Comparison of ENCODE assay signal across 8 mouse cellular contexts in the genomic region with DNA sequence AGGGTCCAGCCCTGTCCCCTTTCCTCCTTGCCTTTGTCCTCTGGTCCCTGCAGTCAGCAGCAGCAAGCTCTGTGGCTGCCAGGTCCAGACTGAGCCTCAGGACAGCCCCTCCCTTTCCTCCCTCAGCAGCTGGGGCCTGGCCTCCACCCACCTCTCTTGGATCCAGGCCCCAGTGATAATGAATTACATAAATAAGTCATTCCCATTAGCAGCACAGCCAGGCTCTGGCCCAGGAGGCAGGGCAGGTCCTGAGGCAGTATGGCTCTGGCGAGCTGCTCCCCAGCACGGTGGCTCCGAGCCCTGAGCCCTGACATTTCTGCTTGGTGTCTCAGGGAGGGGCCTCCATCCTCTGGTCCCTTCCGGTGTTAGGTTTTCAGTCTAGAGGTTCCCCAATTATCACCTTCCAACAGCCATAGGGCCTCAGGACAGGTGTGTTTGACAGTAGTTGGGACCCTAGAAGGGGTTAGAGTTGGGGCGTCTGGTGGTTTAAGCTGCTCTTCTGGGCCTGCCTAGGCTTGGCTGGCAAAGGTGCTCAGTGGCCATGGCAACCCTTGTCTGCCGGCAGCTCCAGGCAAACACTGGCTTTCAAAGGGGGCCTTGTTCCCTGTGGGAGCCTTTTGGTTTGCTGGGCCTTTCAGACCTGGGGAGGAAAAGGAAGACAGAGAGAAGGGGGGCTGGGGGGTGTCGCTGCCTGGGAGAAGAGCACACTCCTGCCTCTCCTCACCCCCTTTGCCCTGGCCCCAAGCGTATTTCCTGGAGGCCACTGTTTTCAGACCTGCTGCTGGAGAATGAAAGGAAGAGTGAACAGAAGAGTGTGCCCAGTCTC. TPM values are rescaled to one million over a fixed set of nuclear protein-coding genes. Genes with fewer than 3 reads are reported as not detected.
DNase-seq lines count a peak whose midpoint lies in the region; ATAC-seq and TF ChIP-seq lines count a peak whose summit lies in the region.

No protein-coding gene starts in this region.

- peak; percentile 91 for ATAC-seq in cerebellum, adult (ENCODE audit: insufficient number of reproducible peaks, low FRiP score, low TSS enrichment)
- ATAC-seq in forebrain, embryonic 14.5 days = peak; percentile 91
- ATAC-seq in erythroblast, adult 5-6 weeks (replicated peaks; ENCODE audit: low FRiP score, poor library complexity, severe bottlenecking) = no peak

- TF ChIP-seq POLR2A in lung, adult 2 months (IDR thresholded peaks at IDR 0.05; ENCODE audit: borderline replicate concordance, extremely low read depth, low read depth, low read length) = peak; percentile 85; the same call in 1 of the 2 replicates

- TF ChIP-seq CTCF in lung, adult 2 months (IDR thresholded peaks at IDR 0.05; ENCODE audit: insufficient read depth, low read length) = no peak

- peak overlapping the region; percentile 49 for H3K9ac ChIP-seq in forebrain, embryonic 14.5 days (ENCODE audit: low read length)

- peak overlapping the region; percentile 96 for H3K27ac ChIP-seq in forebrain, embryonic 14.5 days (ENCODE audit: low read depth, low read length)

- 2% methylated on average over 8 of the region's 8 CpGs for WGBS in forebrain, embryonic 14.5 days
- 18% methylated on average over 8 of the region's 8 CpGs for WGBS in lung, adult 2 months

- H3K36me3 ChIP-seq in forebrain, embryonic 14.5 days (ENCODE audit: control insufficient read depth, insufficient read depth, low read length) = no peaks in the 10 kb centered on the region

- H3K4me3 ChIP-seq in forebrain, embryonic 14.5 days (ENCODE audit: low read depth, low read length) = no peak overlapping the region
- no peak overlapping the region for H3K4me3 ChIP-seq in lung, adult 2 months (replicated peaks; ENCODE audit: extremely low read depth, low read depth, low read length)

- no peaks in the 10 kb centered on the region for H3K9me3 ChIP-seq in forebrain, embryonic 14.5 days (replicated peaks; ENCODE audit: control insufficient read depth, low read length)

- H3K4me1 ChIP-seq in forebrain, embryonic 14.5 days (ENCODE audit: control insufficient read depth, insufficient read depth, low read length) = peaks cover 61% of the 10 kb centered on the region
- peaks cover 30% of the 10 kb centered on the region for H3K4me1 ChIP-seq in lung, adult 2 months (ENCODE audit: control insufficient read depth, insufficient read depth, low read length)

- peak; percentile 48 for DNase-seq in 3T3-L1 (ENCODE audit: low read depth, low spot score)
- DNase-seq in forebrain, embryonic 14.5 days (ENCODE audit: low spot score) = peak; percentile 91
- peak; percentile 92 to 94 for DNase-seq in heart, postnatal 10 days
- peak; percentile 78 to 86 for DNase-seq in kidney, postnatal 4 days
- peak; percentile 63 for DNase-seq in lung, adult 2 months
- peak; percentile 63 for DNase-seq in ovary, postnatal 14 days (ENCODE audit: low spot score)

- H3K4me2 ChIP-seq in forebrain, embryonic 14.5 days (ENCODE audit: low read length) = peak overlapping the region; percentile 29

- intact Hi-C loops in heart, postnatal 10 days (cut with DNase I) = loop anchor here (1.0 kb wide), 1 partner anchor 42 kb away; no protein-coding TSS in a partner anchor

- H3K27me3 ChIP-seq in forebrain, embryonic 14.5 days (replicated peaks; ENCODE audit: control insufficient read depth, insufficient read depth, low read length) = no peaks in the 10 kb centered on the region

RNA-seq across cellular contexts. Expression of gene Cuedc1, which starts 21.2 kb away (rescaled TPM):
- 13.0 and 18.6 TPM in 2 replicates for polyA plus RNA-seq in forebrain, embryonic 14.5 days (2014; fragmentation: Nextera tagmentation; extraction: Ambion mirVana)
- 10 to 100 TPM; 45.6 to 48.4 TPM for total RNA-seq in heart, postnatal 10 days (2021)
- 40.7 and 42.9 TPM in 2 replicates for polyA plus RNA-seq in lung, adult 2 months (2012; rRNA removed)
- 2.7 TPM in 1 of 2 replicates, not detected in the other for total RNA-seq in erythroblast, adult 5-6 weeks (2015; ENCODE audit: low replicate concordance)
- 0.98 TPM in 1 of 2 replicates, not detected in the other for total RNA-seq in erythroblast, adult 5-6 weeks (2017; ENCODE audit: low replicate concordance)

RNA-seq across cellular contexts. Expression of gene Vezf1, which starts 51.0 kb away (rescaled TPM):
- polyA plus RNA-seq in forebrain, embryonic 14.5 days (2014; fragmentation: Nextera tagmentation; extraction: Ambion mirVana) = 60.0 and 64.7 TPM in 2 replicates
- 10 to 100 TPM; 44.9 to 45.7 TPM for total RNA-seq in heart, postnatal 10 days (2021)
- 22.4 and 26.5 TPM in 2 replicates for polyA plus RNA-seq in lung, adult 2 months (2012; rRNA removed)
- total RNA-seq in erythroblast, adult 5-6 weeks (2015; ENCODE audit: low replicate concordance) = 15.8 and 23.4 TPM in 2 replicates
- 7.9 and 11.7 TPM in 2 replicates for total RNA-seq in erythroblast, adult 5-6 weeks (2017; ENCODE audit: low replicate concordance)

Comparison
In these comparisons a context has a peak if more than half of its experiments do, and no peak if none do; other contexts are left out.
1. RNA of gene Cuedc1, which starts 21.2 kb away (total RNA-seq): 45.6 to 48.4 TPM in heart, postnatal 10 days; 0.98 to 2.7 TPM in erythroblast, adult 5-6 weeks; every median in the first group is over 10 times any median in the second.
2. Peak in every context shown above with its lines, with median percentiles within 50 percentile points of each other: DNase-seq.